Mouse (Mus musculus): ENCODE results near the gene Kcnc3. TPM values are rescaled to one million over a fixed set of nuclear protein-coding genes. Genes with fewer than 3 reads are reported as not detected.

Gene Kcnc3
- polyA plus RNA-seq, 2 experiments, result 0.23 to 2.7 TPM

GRCm38 (mm10) chr7:44547725-44548124 lies 42.7 kb upstream of the Kcnc3 start:
- 19% methylated on average over 5 of the region's 5 CpGs for WGBS
- H3K4me3 ChIP-seq (replicated peaks; ENCODE audit: low read length), result peak overlapping the region; percentile 56
- no peaks in the 10 kb centered on the region for H3K9me3 ChIP-seq (ENCODE audit: control insufficient read depth, low read length)
- H3K9ac ChIP-seq (ENCODE audit: low read depth, low read length, severe bottlenecking), result peak overlapping the region; percentile 55
- no peaks in the 10 kb centered on the region for H3K27me3 ChIP-seq (ENCODE audit: control insufficient read depth, insufficient read depth, low read length)
- DNase-seq (ENCODE audit: low spot score) (no peak), ATAC-seq (ENCODE audit: low FRiP score, low read depth) (no peak)
- H3K4me2 ChIP-seq (replicated peaks; ENCODE audit: low read depth, low read length, severe bottlenecking), result peak overlapping the region; percentile 55
- H3K4me1 ChIP-seq (ENCODE audit: control insufficient read depth, insufficient read depth, low read length), result peaks cover 8% of the 10 kb centered on the region
- H3K27ac ChIP-seq (replicated peaks; ENCODE audit: low read depth, low read length), result no peak overlapping the region
- no peak for TF ChIP-seq POLR2A (IDR thresholded peaks at IDR 0.05; ENCODE audit: borderline replicate concordance, extremely low read depth, insufficient read depth, insufficient read length)
- H3K36me3 ChIP-seq (ENCODE audit: control insufficient read depth, insufficient read depth, low read length), result peaks cover 35% of the 10 kb centered on the region

- H3K4me1 ChIP-seq (ENCODE audit: control insufficient read depth, insufficient read depth, low read length), result peaks cover 12% of the 10 kb centered on the region
- H3K4me2 ChIP-seq (replicated peaks; ENCODE audit: low read depth, low read length, severe bottlenecking), result peak within 1 kb of the TSS; percentile 55
- under 1% methylated on average over 43 of the region's 43 CpGs for WGBS
- peak within 1 kb of the TSS; percentile 55 for H3K9ac ChIP-seq (ENCODE audit: low read depth, low read length, severe bottlenecking)
- peak within 1 kb of the TSS; percentile 56 for H3K27ac ChIP-seq (replicated peaks; ENCODE audit: low read depth, low read length)
- peak; percentile 94 for ATAC-seq (ENCODE audit: low FRiP score, low read depth)
- peak within 1 kb of the TSS; percentile 56 for H3K4me3 ChIP-seq (replicated peaks; ENCODE audit: low read length)
- peaks cover 29% of the 10 kb centered on the region for H3K36me3 ChIP-seq (ENCODE audit: control insufficient read depth, insufficient read depth, low read length)
- no peaks in the 10 kb centered on the region for H3K27me3 ChIP-seq (ENCODE audit: control insufficient read depth, insufficient read depth, low read length)
- H3K9me3 ChIP-seq (ENCODE audit: control insufficient read depth, low read length), result no peaks in the 10 kb centered on the region
- 0 out of 2 replicates have a peak, but pooled peaks have one; percentile 16 for TF ChIP-seq POLR2A (IDR thresholded peaks at IDR 0.05; ENCODE audit: borderline replicate concordance, extremely low read depth, insufficient read depth, insufficient read length)
- peak; percentile 99 for DNase-seq (ENCODE audit: low spot score)
These were observed 41.9 kb upstream of the Kcnc3 start, which contains the start of gene Pold1 for GRCm38 (mm10) chr7:44548497-44549087. Gene Pold1 (minus strand): TSS chr7:44548849.

- TF ChIP-seq POLR2A (IDR thresholded peaks at IDR 0.05; ENCODE audit: borderline replicate concordance, extremely low read depth, insufficient read depth, insufficient read length), result no peak
- no peaks in the 10 kb centered on the region for H3K9me3 ChIP-seq (ENCODE audit: control insufficient read depth, low read length)
- peaks cover 12% of the 10 kb centered on the region for H3K4me1 ChIP-seq (ENCODE audit: control insufficient read depth, insufficient read depth, low read length)
- 94% methylated on average over 23 of the region's 23 CpGs for WGBS
- ATAC-seq (ENCODE audit: low FRiP score, low read depth) (no peak), DNase-seq (ENCODE audit: low spot score) (no peak)
- no peak overlapping the region for H3K4me3 ChIP-seq (replicated peaks; ENCODE audit: low read length)
- no peak overlapping the region for H3K4me2 ChIP-seq (replicated peaks; ENCODE audit: low read depth, low read length, severe bottlenecking)
- no peak overlapping the region for H3K27ac ChIP-seq (replicated peaks; ENCODE audit: low read depth, low read length)
- peaks cover 29% of the 10 kb centered on the region for H3K36me3 ChIP-seq (ENCODE audit: control insufficient read depth, insufficient read depth, low read length)
- no peaks in the 10 kb centered on the region for H3K27me3 ChIP-seq (ENCODE audit: control insufficient read depth, insufficient read depth, low read length)
- H3K9ac ChIP-seq (ENCODE audit: low read depth, low read length, severe bottlenecking), result no peak overlapping the region
These were observed 40.6 kb upstream of the Kcnc3 start for GRCm38 (mm10) chr7:44549621-44550408.

GRCm38 (mm10) chr7:44550409-44550678 lies 40.1 kb upstream of the Kcnc3 start:
- Histone ChIP-seq H3K4me2 (replicated peaks; ENCODE audit: low read depth, low read length, severe bottlenecking) (no peak overlapping the region), H3K4me1 (ENCODE audit: control insufficient read depth, insufficient read depth, low read length) (peaks cover 12% of the 10 kb centered on the region), H3K27me3 (ENCODE audit: control insufficient read depth, insufficient read depth, low read length) (no peaks in the 10 kb centered on the region), H3K27ac (replicated peaks; ENCODE audit: low read depth, low read length) (no peak overlapping the region), H3K9ac (ENCODE audit: low read depth, low read length, severe bottlenecking) (no peak overlapping the region), H3K4me3 (replicated peaks; ENCODE audit: low read length) (no peak overlapping the region), H3K36me3 (ENCODE audit: control insufficient read depth, insufficient read depth, low read length) (peaks cover 29% of the 10 kb centered on the region), H3K9me3 (ENCODE audit: control insufficient read depth, low read length) (no peaks in the 10 kb centered on the region)
- 92% methylated on average over 12 of the region's 12 CpGs for WGBS
- no peak for DNase-seq (ENCODE audit: low spot score)
- no peak for ATAC-seq (ENCODE audit: low FRiP score, low read depth)
- no peak for TF ChIP-seq POLR2A (IDR thresholded peaks at IDR 0.05; ENCODE audit: borderline replicate concordance, extremely low read depth, insufficient read depth, insufficient read length)

- Histone ChIP-seq H3K4me1 (ENCODE audit: control insufficient read depth, insufficient read depth, low read length) (peaks cover 12% of the 10 kb centered on the region), H3K9me3 (ENCODE audit: control insufficient read depth, low read length) (no peaks in the 10 kb centered on the region), H3K9ac (ENCODE audit: low read depth, low read length, severe bottlenecking) (no peak overlapping the region), H3K4me2 (replicated peaks; ENCODE audit: low read depth, low read length, severe bottlenecking) (no peak overlapping the region), H3K27me3 (ENCODE audit: control insufficient read depth, insufficient read depth, low read length) (no peaks in the 10 kb centered on the region), H3K36me3 (ENCODE audit: control insufficient read depth, insufficient read depth, low read length) (peaks cover 27% of the 10 kb centered on the region), H3K4me3 (replicated peaks; ENCODE audit: low read length) (no peak overlapping the region), H3K27ac (replicated peaks; ENCODE audit: low read depth, low read length) (no peak overlapping the region)
- TF ChIP-seq POLR2A (IDR thresholded peaks at IDR 0.05; ENCODE audit: borderline replicate concordance, extremely low read depth, insufficient read depth, insufficient read length), result no peak
- 94% methylated on average over 18 of the region's 21 CpGs for WGBS
- ATAC-seq (ENCODE audit: low FRiP score, low read depth), result no peak
- no peak for DNase-seq (ENCODE audit: low spot score)
These were observed 39.2 kb upstream of the Kcnc3 start for GRCm38 (mm10) chr7:44551301-44551700.
